Mouse (Mus musculus) hindbrain, embryonic 11.5 days (tissue): Measurements from ENCODE around the gene Anapc5. TPM values are rescaled to one million over a fixed set of nuclear protein-coding genes. Genes with fewer than 3 reads are reported as not detected.

ENCODE experiments used
- ATAC-seq: fragments of 200-750 bp; cut with Nextera tagmentation; 2 replicates; pipeline ENCODE4 v1.8.0; 2017; ENCODE audit warnings: mild to moderate bottlenecking, moderate TSS enrichment, moderate library complexity; ENCODE audit not compliant: low FRiP score
- DNase-seq: peaks from one replicate; pipeline ENCODE4 v3.0.0-alpha.2; 2015; ENCODE audit warnings: low spot score
- H3K27ac ChIP-seq: fragments of 300-500 bp; sonication (generic); 2 replicates; pipeline ENCODE4 v1.5.1; 2014; ENCODE audit warnings: mild to moderate bottlenecking, low read depth, low read length
- H3K27me3 ChIP-seq: fragments of 300-500 bp; sonication (generic); 2 replicates; pipeline ENCODE4 v1.6.1; 2014; ENCODE audit warnings: mild to moderate bottlenecking, low read length, moderate library complexity, mixed read lengths; ENCODE audit not compliant: control insufficient read depth, insufficient read depth
- H3K36me3 ChIP-seq: fragments of 300-500 bp; sonication (generic); 2 replicates; pipeline ENCODE4 v1.6.1; 2014; ENCODE audit warnings: mild to moderate bottlenecking, low read length, moderate library complexity, mixed read lengths; ENCODE audit not compliant: control insufficient read depth, insufficient read depth
- H3K4me1 ChIP-seq: fragments of 300-500 bp; sonication (generic); replicated peaks from 2 replicates; pipeline ENCODE4 v1.6.1; 2014; ENCODE audit warnings: low read length, mixed read lengths; ENCODE audit not compliant: control insufficient read depth, insufficient read depth
- H3K4me2 ChIP-seq: fragments of 300-500 bp; sonication (generic); replicated peaks from 2 replicates; pipeline ENCODE4 v1.6.1; 2014; ENCODE audit warnings: mild to moderate bottlenecking, low read depth, low read length
- H3K4me3 ChIP-seq: fragments of 300-500 bp; sonication (generic); 2 replicates; pipeline ENCODE4 v1.5.1; 2014; ENCODE audit warnings: low read depth, low read length
- H3K9ac ChIP-seq: fragments of 300-500 bp; sonication (generic); 2 replicates; pipeline ENCODE4 v1.6.1; 2014; ENCODE audit warnings: low read depth, low read length
- H3K9me3 ChIP-seq: fragments of 300-500 bp; sonication (generic); 2 replicates; pipeline ENCODE4 v1.6.1; 2016; ENCODE audit warnings: low read length; ENCODE audit not compliant: control insufficient read depth
- WGBS: fragments of 180-500 bp; shearing (Covaris S2); extraction: QIAGEN DNeasy Blood & Tissue Kit; methylation state at CpG from one replicate; pipeline ENCODE4 v1.1.7; 2014; 5-methylcytosine and 5-hydroxymethylcytosine counted together
- polyA plus RNA-seq: library from polyadenylated mRNA; unstranded; fragments of >200 nt; fragmentation: Nextera tagmentation; extraction: Ambion mirVana; gene quantifications from 2 replicates; pipeline ENCODE4 v1.2.1, GENCODE M21; 2014

Gene Anapc5
- polyA plus RNA-seq, 1 experiment from 2014 or later, result 522 TPM

DNA sequence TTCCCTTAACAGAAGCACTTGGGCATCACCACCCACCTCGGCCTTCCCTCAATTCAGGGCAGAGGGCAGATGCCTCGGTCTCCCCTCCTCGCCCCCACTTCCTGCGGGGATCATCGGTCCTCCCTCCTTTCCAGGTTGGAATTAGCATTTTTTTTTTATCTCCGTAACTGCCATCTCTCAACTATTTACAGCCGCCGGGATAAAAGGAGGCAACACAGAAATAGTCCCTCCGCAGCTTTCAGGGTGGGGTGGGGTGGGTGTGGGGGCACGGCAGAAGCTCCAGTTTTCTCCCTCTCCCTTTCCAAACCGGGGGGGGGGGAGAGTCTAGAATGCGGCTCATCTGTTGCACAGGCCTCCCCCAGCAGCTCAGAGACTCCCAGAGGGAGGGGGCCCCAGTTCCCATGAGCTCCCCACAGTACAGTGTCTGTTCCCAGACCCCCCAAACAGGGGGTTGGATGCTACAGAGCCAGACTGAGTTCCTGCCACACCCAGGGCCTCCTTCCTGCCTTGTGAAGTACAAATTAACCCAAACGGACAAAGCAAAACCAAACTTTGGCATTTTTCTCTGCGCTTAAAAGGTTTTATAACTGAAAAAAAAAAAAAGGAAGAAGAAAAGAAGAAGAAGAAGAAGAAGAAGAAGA lies 45.4 kb downstream of the Anapc5 start:
- no peak overlapping the region for H3K27ac ChIP-seq
- no peaks in the 10 kb centered on the region; the same call in 1 of the 2 replicates for H3K27me3 ChIP-seq
- H3K9ac ChIP-seq, result no peak overlapping the region
- H3K36me3 ChIP-seq, result no peaks in the 10 kb centered on the region
- no peak for ATAC-seq
- no peaks in the 10 kb centered on the region for H3K9me3 ChIP-seq
- WGBS, result 89% methylated on average over 13 of the region's 14 CpGs
- no peak overlapping the region for H3K4me3 ChIP-seq
- H3K4me2 ChIP-seq, result no peak overlapping the region
- 0 out of 2 replicates have a peak, but pooled peaks cover 3% of the 10 kb centered on the region for H3K4me1 ChIP-seq
- DNase-seq, result no peak

DNA sequence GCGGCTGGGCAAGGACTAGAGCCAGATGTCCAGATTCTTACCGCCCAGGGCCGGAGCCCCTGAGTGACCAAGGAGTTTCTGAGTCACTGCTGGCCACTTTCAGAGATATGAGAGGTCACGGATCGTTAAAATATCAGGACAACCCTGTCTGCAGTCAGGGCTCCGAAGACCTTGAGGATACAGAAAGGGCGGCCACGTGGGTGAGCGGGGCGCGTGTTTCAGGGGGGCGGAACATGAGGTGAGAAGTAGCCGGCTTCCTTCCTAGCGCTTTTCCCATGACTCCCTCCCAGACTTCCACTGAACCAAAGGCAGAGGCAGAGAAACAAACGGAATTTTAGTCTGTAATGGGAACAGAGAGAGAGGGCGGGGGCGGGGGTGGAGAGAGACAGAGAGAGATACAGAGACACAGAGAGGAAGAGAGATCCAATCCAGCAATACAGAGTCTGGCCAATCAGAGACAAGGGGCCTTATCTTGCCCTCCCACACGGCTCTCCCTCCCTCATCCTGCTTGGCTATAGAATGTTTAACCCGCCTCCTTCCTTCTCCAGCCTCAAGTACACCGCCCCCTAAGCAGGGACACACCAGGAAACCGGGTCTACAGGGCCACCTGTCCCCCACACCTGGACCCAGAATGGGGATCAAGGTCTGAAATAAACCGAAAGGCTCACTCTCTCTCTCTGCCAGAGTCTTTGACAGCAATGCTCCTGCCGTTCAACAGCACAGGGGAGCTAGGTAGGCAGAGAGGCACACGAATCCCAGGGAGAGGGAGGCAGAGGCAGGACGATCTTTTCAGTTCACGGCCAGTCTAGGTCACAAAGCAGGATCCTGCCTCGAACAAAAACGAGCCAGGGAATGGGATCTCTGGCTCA lies 46.2 kb downstream of the Anapc5 start:
- no peak overlapping the region for H3K4me3 ChIP-seq
- 78% methylated on average over 28 of the region's 28 CpGs for WGBS
- DNase-seq, result no peak
- no peak overlapping the region for H3K27ac ChIP-seq
- H3K9me3 ChIP-seq, result no peaks in the 10 kb centered on the region
- H3K4me2 ChIP-seq, result no peak overlapping the region
- H3K4me1 ChIP-seq, result 0 out of 2 replicates have a peak, but pooled peaks cover 3% of the 10 kb centered on the region
- no peak overlapping the region for H3K9ac ChIP-seq
- H3K27me3 ChIP-seq, result no peaks in the 10 kb centered on the region; the same call in 1 of the 2 replicates
- H3K36me3 ChIP-seq, result no peaks in the 10 kb centered on the region
- no peak for ATAC-seq

DNA sequence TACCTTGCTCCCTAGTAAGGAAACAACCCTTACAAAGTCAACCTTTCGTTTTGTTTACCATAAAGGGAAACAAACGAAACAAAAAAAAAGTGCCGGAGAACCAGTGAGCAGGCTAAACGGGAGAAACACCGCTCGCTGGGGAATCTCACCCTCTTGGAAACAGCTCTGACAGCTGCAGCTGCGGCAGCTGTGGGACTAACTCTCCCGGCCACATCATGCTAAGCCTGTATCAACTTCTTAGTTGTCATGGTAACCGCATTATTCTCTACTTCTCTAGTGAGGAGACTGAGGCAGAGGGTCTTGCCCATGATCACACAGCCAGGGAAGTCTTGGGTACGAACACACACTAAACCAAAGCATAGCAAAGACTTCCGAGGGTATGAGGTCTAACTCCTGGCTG lies 47.4 kb downstream of the Anapc5 start:
- Histone ChIP-seq H3K27ac (no peak overlapping the region), H3K9me3 (no peaks in the 10 kb centered on the region), H3K4me2 (no peak overlapping the region), H3K4me3 (no peak overlapping the region), H3K27me3 (no peaks in the 10 kb centered on the region; the same call in 1 of the 2 replicates), H3K4me1 (no peaks in the 10 kb centered on the region), H3K36me3 (no peaks in the 10 kb centered on the region), H3K9ac (no peak overlapping the region)
- no peak for DNase-seq
- 90% methylated on average over 11 of the region's 11 CpGs for WGBS
- no peak for ATAC-seq

GRCm38 (mm10) chr5:122771428-122771827 lies 49.7 kb downstream of the Anapc5 start:
- H3K27me3 ChIP-seq, result no peaks in the 10 kb centered on the region
- H3K4me3 ChIP-seq, result no peak overlapping the region
- no peaks in the 10 kb centered on the region for H3K36me3 ChIP-seq
- H3K4me2 ChIP-seq, result no peak overlapping the region
- no peak overlapping the region for H3K27ac ChIP-seq
- no peak for ATAC-seq
- H3K9me3 ChIP-seq, result no peaks in the 10 kb centered on the region
- 92% methylated on average over 9 of the region's 9 CpGs for WGBS
- H3K9ac ChIP-seq, result no peak overlapping the region
- no peaks in the 10 kb centered on the region for H3K4me1 ChIP-seq
- no peak for DNase-seq

- H3K27me3 ChIP-seq, result no peaks in the 10 kb centered on the region
- H3K4me3 ChIP-seq, result no peak overlapping the region
- 80% methylated on average over 9 of the region's 10 CpGs for WGBS
- H3K4me2 ChIP-seq, result no peak overlapping the region
- DNase-seq, result no peak
- H3K9me3 ChIP-seq, result no peaks in the 10 kb centered on the region
- no peaks in the 10 kb centered on the region for H3K4me1 ChIP-seq
- no peak overlapping the region for H3K27ac ChIP-seq
- ATAC-seq, result no peak
- H3K9ac ChIP-seq, result no peak overlapping the region
- no peaks in the 10 kb centered on the region for H3K36me3 ChIP-seq
These were observed 50.3 kb downstream of the Anapc5 start for GRCm38 (mm10) chr5:122770806-122771261.

DNA sequence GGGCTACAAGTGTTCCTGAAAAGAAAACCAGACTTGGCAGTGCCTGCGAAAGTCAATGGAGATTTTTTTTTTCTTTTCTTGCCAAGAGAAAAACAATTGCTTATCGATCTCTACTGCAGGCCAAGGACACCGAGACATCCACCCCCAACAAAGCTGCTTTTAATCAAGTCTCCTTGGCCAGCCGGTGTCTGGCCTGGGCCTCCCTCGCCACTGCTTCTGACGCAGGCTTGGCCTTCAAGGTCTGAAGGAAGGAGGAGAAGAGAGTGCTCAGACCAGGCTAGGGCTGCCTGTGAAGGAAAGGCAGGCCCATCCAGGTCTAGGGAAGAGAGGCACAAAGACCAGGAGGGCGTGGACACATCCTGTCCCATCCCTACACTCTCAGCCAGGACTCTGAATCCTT lies 50.8 kb downstream of the Anapc5 start:
- 83% methylated on average over 7 of the region's 7 CpGs for WGBS
- Histone ChIP-seq H3K9ac (no peak overlapping the region), H3K9me3 (no peaks in the 10 kb centered on the region), H3K27ac (no peak overlapping the region), H3K27me3 (no peaks in the 10 kb centered on the region), H3K4me3 (no peak overlapping the region), H3K4me2 (no peak overlapping the region), H3K36me3 (no peaks in the 10 kb centered on the region), H3K4me1 (no peaks in the 10 kb centered on the region)
- ATAC-seq (no peak), DNase-seq (no peak)

GRCm38 (mm10) chr5:122769101-122769568 lies 52.0 kb downstream of the Anapc5 start:
- no peak overlapping the region for H3K4me2 ChIP-seq
- H3K27ac ChIP-seq, result no peak overlapping the region
- no peaks in the 10 kb centered on the region for H3K36me3 ChIP-seq
- H3K9me3 ChIP-seq, result no peaks in the 10 kb centered on the region
- no peak for ATAC-seq
- H3K4me3 ChIP-seq, result no peak overlapping the region
- H3K4me1 ChIP-seq, result no peaks in the 10 kb centered on the region
- no peaks in the 10 kb centered on the region for H3K27me3 ChIP-seq
- DNase-seq, result no peak
- no peak overlapping the region for H3K9ac ChIP-seq
- 88% methylated on average over 15 of the region's 15 CpGs for WGBS

DNA sequence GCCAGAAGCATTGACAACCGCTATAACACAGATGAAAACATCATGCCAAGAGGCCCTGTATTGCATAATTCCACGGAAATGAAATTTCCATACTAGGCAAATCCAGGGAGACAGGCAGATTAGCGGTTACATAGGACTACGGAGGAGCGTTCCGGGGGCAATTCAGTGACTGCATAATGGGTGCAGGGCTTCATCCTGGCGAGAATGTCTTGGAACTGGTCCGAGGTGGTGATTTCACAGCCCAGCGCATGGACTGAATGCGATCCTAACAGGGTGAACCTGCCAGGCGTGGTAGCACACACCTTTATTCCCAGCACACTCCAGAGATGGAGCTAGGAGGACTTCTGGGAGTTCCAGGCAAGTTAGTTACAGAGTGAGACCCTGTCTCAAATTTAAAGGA lies 53.9 kb downstream of the Anapc5 start:
- Histone ChIP-seq H3K27ac (no peak overlapping the region), H3K36me3 (no peaks in the 10 kb centered on the region), H3K4me1 (no peaks in the 10 kb centered on the region), H3K9ac (no peak overlapping the region), H3K9me3 (no peaks in the 10 kb centered on the region), H3K27me3 (no peaks in the 10 kb centered on the region), H3K4me3 (no peak overlapping the region), H3K4me2 (no peak overlapping the region)
- 93% methylated on average over 11 of the region's 11 CpGs for WGBS
- DNase-seq, result no peak
- no peak for ATAC-seq
